Mouse (Mus musculus): ENCODE results near the gene Lrwd1. TPM values are rescaled to one million over a fixed set of nuclear protein-coding genes. Genes with fewer than 3 reads are reported as not detected.
"Not testable (repeated sequence)": the region's sequence is repeated elsewhere in the genome, so short reads cannot be mapped to it uniquely, and the experiment has no call there.

The Lrwd1 gene
- polyA plus RNA-seq (2012; rRNA removed) = 21.9 and 24.4 TPM in 2 replicates

GRCm38 (mm10) chr5:136135571-136136291 is at the start of gene Lrwd1, which contains the start of gene Alkbh4:
Lrwd1 (minus strand) TSS chr5:136136074.
Alkbh4 (plus strand) TSS chr5:136136146.
- peak; percentile 90 to 98 for DNase-seq (ENCODE audit: extremely low spot score in 1 of 2, low spot score in 1 of 2)

- no peak for DNase-seq (ENCODE audit: extremely low spot score in 1 of 2, low spot score in 1 of 2)
Observed at GRCm38 (mm10) chr5:136183766-136184165, 47.9 kb upstream of the Lrwd1 start.

- DNase-seq (ENCODE audit: extremely low spot score in 1 of 2, low spot score in 1 of 2) = no peak
Observed at GRCm38 (mm10) chr5:136182830-136183229, 47.0 kb upstream of the Lrwd1 start.

GRCm38 (mm10) chr5:136182049-136182448 is 46.2 kb upstream of the Lrwd1 start:
- peak in 1 of 2 experiments; percentile 70 for DNase-seq (ENCODE audit: extremely low spot score in 1 of 2, low spot score in 1 of 2)

- no peak for DNase-seq (ENCODE audit: extremely low spot score in 1 of 2, low spot score in 1 of 2)
Observed at GRCm38 (mm10) chr5:136181197-136181596, 45.3 kb upstream of the Lrwd1 start.

GRCm38 (mm10) chr5:136179594-136179993 is 43.7 kb upstream of the Lrwd1 start:
- DNase-seq (ENCODE audit: extremely low spot score in 1 of 2, low spot score in 1 of 2) = no peak

- peak; percentile 30 to 66 for DNase-seq (ENCODE audit: extremely low spot score in 1 of 2, low spot score in 1 of 2)
Observed at GRCm38 (mm10) chr5:136173606-136174463, 38.0 kb upstream of the Lrwd1 start.

GRCm38 (mm10) chr5:136172939-136173338 is 37.1 kb upstream of the Lrwd1 start:
- DNase-seq (ENCODE audit: extremely low spot score in 1 of 2, low spot score in 1 of 2) = no peak

GRCm38 (mm10) chr5:136171363-136172341 is 35.8 kb upstream of the Lrwd1 start:
- DNase-seq (ENCODE audit: extremely low spot score in 1 of 2, low spot score in 1 of 2) = no peak

GRCm38 (mm10) chr5:136170512-136171362 is 34.9 kb upstream of the Lrwd1 start, which contains the start of gene Orai2:
Orai2 (minus strand) TSS chr5:136170713.
- DNase-seq (ENCODE audit: extremely low spot score in 1 of 2, low spot score in 1 of 2) = peak; percentile 66 to 85

GRCm38 (mm10) chr5:136169626-136170511 is 34.0 kb upstream of the Lrwd1 start:
- DNase-seq (ENCODE audit: extremely low spot score in 1 of 2, low spot score in 1 of 2) = peak; percentile 28 to 56

GRCm38 (mm10) chr5:136168071-136168470 is 32.2 kb upstream of the Lrwd1 start:
- no peak for DNase-seq (ENCODE audit: extremely low spot score in 1 of 2, low spot score in 1 of 2)

- DNase-seq (ENCODE audit: extremely low spot score in 1 of 2, low spot score in 1 of 2) = no peak
Observed at GRCm38 (mm10) chr5:136167296-136167695, 31.4 kb upstream of the Lrwd1 start.

GRCm38 (mm10) chr5:136165246-136165645 is 29.4 kb upstream of the Lrwd1 start:
- no peak for DNase-seq (ENCODE audit: extremely low spot score in 1 of 2, low spot score in 1 of 2)

GRCm38 (mm10) chr5:136163807-136164474 is 28.1 kb upstream of the Lrwd1 start:
- no peak for DNase-seq (ENCODE audit: extremely low spot score in 1 of 2, low spot score in 1 of 2)

- DNase-seq (ENCODE audit: extremely low spot score in 1 of 2, low spot score in 1 of 2) = not testable (repeated sequence)
Observed at GRCm38 (mm10) chr5:136160084-136160483, 24.2 kb upstream of the Lrwd1 start.

- DNase-seq (ENCODE audit: extremely low spot score in 1 of 2, low spot score in 1 of 2) = no peak
Observed at GRCm38 (mm10) chr5:136155399-136155798, 19.5 kb upstream of the Lrwd1 start.

- DNase-seq (ENCODE audit: extremely low spot score in 1 of 2, low spot score in 1 of 2) = no peak
Observed at GRCm38 (mm10) chr5:136152365-136152764, 16.5 kb upstream of the Lrwd1 start.

Measured in frontal cortex, adult 2 months (tissue).